Mouse (Mus musculus): ENCODE data around the gene Sfmbt2. TPM values are rescaled to one million over a fixed set of nuclear protein-coding genes. Genes with fewer than 3 reads are reported as not detected.

Gene Sfmbt2
- 0.62 and 0.65 TPM in 2 replicates for polyA plus RNA-seq (2015; fragmentation: Nextera tagmentation; extraction: Ambion mirVana)

DNA sequence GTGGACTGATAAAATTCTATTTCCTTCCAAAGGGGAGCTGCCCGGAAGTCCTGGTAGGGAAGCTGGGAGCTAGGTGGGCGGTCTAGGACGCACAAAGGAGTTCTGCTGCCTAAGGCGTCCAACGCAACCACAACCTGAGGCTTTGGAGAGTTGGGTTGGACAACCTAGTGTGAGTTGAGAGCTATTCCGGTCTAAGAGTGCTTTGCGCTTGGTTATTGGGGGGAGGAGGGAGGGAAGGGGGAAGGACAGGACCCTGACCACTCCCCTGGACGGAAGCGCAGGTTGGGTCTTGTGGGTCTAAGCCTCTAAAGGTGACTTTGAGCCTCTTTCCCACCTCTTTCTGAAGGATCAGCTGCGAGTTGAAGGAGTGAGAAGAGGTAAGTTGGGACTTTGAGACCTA is at the start of gene Sfmbt2:
Sfmbt2 (plus strand) TSS at position 335 of the 400 bp plus-strand sequence.
- ATAC-seq (no peak), DNase-seq (ENCODE audit: low spot score) (no peak)
- no peak within 1 kb of the TSS for H3K4me3 ChIP-seq (ENCODE audit: low read depth, low read length)
- peaks cover 11% of the 10 kb centered on the region; the same call in 1 of the 2 replicates for H3K4me1 ChIP-seq (ENCODE audit: insufficient read depth, low read depth, low read length)
- H3K9ac ChIP-seq (replicated peaks; ENCODE audit: low read depth): no peak within 1 kb of the TSS
- no peaks in the 10 kb centered on the region for H3K36me3 ChIP-seq (ENCODE audit: insufficient read depth, low read length)
- no peak for TF ChIP-seq EP300 (IDR thresholded peaks at IDR 0.05)
- TF ChIP-seq CTCF (IDR thresholded peaks at IDR 0.05): no peak
- no peaks in the 10 kb centered on the region for H3K9me3 ChIP-seq (ENCODE audit: low read length)
- H3K27me3 ChIP-seq (replicated peaks; ENCODE audit: insufficient read depth, low read length): peaks cover 50% of the 10 kb centered on the region
- WGBS: 1% methylated on average over 10 of the region's 10 CpGs
- H3K27ac ChIP-seq (ENCODE audit: low read length): no peak within 1 kb of the TSS
- no peak within 1 kb of the TSS for H3K4me2 ChIP-seq (replicated peaks; ENCODE audit: low read depth, low read length)

DNA sequence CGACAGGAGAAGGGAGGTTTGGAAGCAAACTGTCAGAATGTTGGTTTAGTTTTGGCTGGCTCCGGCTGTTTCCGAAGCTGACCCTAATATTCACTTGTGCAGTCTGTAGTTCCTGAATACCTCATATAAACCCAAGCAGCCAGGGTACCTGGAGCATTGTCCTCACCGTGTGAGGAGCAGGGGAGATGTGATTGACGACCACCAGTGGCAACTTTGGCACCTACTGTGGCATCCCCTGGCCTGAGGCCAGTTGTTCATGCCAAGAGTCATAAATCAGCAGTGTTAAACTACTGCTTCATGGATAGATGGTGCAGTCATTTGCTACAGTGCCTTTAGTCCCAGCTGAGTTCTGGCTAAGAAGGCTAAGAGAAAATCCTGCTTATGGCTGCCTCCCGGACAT is 49.2 kb upstream of the Sfmbt2 start:
- Histone ChIP-seq H3K4me3 (ENCODE audit: low read depth, low read length) (no peak overlapping the region), H3K36me3 (ENCODE audit: insufficient read depth, low read length) (no peaks in the 10 kb centered on the region), H3K27ac (ENCODE audit: low read length) (no peak overlapping the region), H3K9me3 (ENCODE audit: low read length) (no peaks in the 10 kb centered on the region), H3K4me1 (ENCODE audit: insufficient read depth, low read depth, low read length) (no peaks in the 10 kb centered on the region), H3K9ac (replicated peaks; ENCODE audit: low read depth) (no peak overlapping the region), H3K4me2 (replicated peaks; ENCODE audit: low read depth, low read length) (no peak overlapping the region), H3K27me3 (replicated peaks; ENCODE audit: insufficient read depth, low read length) (no peaks in the 10 kb centered on the region)
- ATAC-seq: no peak
- no peak for DNase-seq (ENCODE audit: low spot score)
- WGBS: 47% methylated on average over 6 of the region's 6 CpGs
- TF ChIP-seq EP300 (IDR thresholded peaks at IDR 0.05): no peak
- no peak for TF ChIP-seq CTCF (IDR thresholded peaks at IDR 0.05)

DNA sequence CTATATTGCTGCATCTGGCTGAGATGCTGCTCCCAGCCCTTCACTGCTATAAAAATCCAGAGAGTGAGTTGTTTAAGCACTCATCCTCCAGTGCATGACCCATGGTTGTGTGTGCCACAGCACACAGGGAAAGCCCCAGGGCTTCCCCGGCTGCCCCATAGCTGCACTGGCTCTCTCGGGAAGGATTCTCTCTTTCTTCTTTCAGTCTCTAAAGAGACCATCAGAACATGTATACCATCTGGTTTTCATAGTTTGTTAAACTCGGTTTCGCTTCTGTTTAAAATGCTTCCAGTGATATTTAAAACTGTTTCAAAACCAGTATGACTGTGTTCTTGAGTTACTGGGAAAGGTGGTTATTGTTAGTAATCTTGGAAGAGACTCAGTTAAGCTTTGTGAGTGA is 47.1 kb upstream of the Sfmbt2 start:
- no peak for TF ChIP-seq CTCF (IDR thresholded peaks at IDR 0.05)
- no peak for TF ChIP-seq EP300 (IDR thresholded peaks at IDR 0.05)
- no peaks in the 10 kb centered on the region for H3K9me3 ChIP-seq (ENCODE audit: low read length)
- DNase-seq (ENCODE audit: low spot score) (no peak), ATAC-seq (no peak)
- H3K9ac ChIP-seq (replicated peaks; ENCODE audit: low read depth): no peak overlapping the region
- no peak overlapping the region for H3K4me2 ChIP-seq (replicated peaks; ENCODE audit: low read depth, low read length)
- H3K36me3 ChIP-seq (ENCODE audit: insufficient read depth, low read length): no peaks in the 10 kb centered on the region
- 78% methylated on average over 4 of the region's 4 CpGs for WGBS
- no peaks in the 10 kb centered on the region for H3K27me3 ChIP-seq (replicated peaks; ENCODE audit: insufficient read depth, low read length)
- H3K27ac ChIP-seq (ENCODE audit: low read length): no peak overlapping the region
- H3K4me3 ChIP-seq (ENCODE audit: low read depth, low read length): no peak overlapping the region
- no peaks in the 10 kb centered on the region for H3K4me1 ChIP-seq (ENCODE audit: insufficient read depth, low read depth, low read length)

DNA sequence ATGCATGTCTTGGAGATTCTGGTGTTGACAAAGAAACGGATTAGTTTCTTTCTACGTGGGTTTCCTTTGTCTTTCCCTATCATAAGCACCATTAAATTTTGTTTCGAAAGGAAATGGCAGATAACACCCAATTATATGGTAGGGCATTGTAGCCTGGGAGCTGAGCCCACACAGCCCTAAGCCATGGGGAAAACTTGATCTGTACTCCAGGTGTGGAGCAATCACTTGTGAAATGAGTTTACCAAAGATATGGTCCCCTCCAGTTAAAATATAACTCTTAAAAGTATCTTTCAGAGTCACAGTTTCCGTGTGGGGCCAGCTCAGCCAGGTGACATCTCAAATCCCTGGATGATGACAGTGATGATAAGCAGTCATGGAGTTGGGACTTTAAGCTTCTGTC is 45.3 kb upstream of the Sfmbt2 start:
- no peak for ATAC-seq

DNA sequence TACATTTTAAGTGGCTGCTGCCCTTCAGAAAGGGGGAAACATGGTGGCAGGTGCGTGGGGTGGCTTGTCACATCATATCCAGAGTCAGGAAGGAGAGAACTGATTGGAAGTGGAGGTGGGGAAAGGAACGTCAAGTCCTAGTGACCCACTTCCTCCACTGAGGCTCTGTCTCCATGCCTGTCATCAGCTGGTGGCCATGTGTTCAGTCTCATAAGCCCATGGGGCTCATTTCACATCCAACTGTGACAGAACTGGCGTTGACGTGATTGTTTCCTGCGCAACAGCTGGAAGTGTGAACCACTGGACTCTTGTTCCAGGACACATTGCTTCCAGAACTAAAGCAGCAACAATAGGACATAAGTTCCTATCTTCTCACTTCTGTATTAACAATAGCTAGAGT is 40.1 kb upstream of the Sfmbt2 start:
- DNase-seq (ENCODE audit: low spot score): no peak
- no peak for ATAC-seq
- Histone ChIP-seq H3K4me2 (replicated peaks; ENCODE audit: low read depth, low read length) (no peak overlapping the region), H3K36me3 (ENCODE audit: insufficient read depth, low read length) (no peaks in the 10 kb centered on the region), H3K9me3 (ENCODE audit: low read length) (no peaks in the 10 kb centered on the region), H3K27me3 (replicated peaks; ENCODE audit: insufficient read depth, low read length) (no peaks in the 10 kb centered on the region), H3K27ac (ENCODE audit: low read length) (no peak overlapping the region), H3K4me1 (ENCODE audit: insufficient read depth, low read depth, low read length) (no peaks in the 10 kb centered on the region), H3K4me3 (ENCODE audit: low read depth, low read length) (no peak overlapping the region), H3K9ac (replicated peaks; ENCODE audit: low read depth) (no peak overlapping the region)
- TF ChIP-seq EP300 (IDR thresholded peaks at IDR 0.05) (no peak), CTCF (IDR thresholded peaks at IDR 0.05) (no peak)
- 75% methylated on average over 5 of the region's 5 CpGs for WGBS

More for the DNA sequence above, 45.3 kb upstream of the Sfmbt2 start:
- 69% methylated on average over 4 of the region's 4 CpGs for WGBS
- DNase-seq (ENCODE audit: low spot score): no peak
- no peaks in the 10 kb centered on the region for H3K36me3 ChIP-seq (ENCODE audit: insufficient read depth, low read length)
- H3K4me3 ChIP-seq (ENCODE audit: low read depth, low read length): no peak overlapping the region
- TF ChIP-seq CTCF (IDR thresholded peaks at IDR 0.05) (no peak), EP300 (IDR thresholded peaks at IDR 0.05) (no peak)
- H3K27ac ChIP-seq (ENCODE audit: low read length): no peak overlapping the region
- H3K9me3 ChIP-seq (ENCODE audit: low read length): no peaks in the 10 kb centered on the region
- H3K4me2 ChIP-seq (replicated peaks; ENCODE audit: low read depth, low read length): no peak overlapping the region
- no peaks in the 10 kb centered on the region for H3K27me3 ChIP-seq (replicated peaks; ENCODE audit: insufficient read depth, low read length)
- H3K9ac ChIP-seq (replicated peaks; ENCODE audit: low read depth): no peak overlapping the region
- H3K4me1 ChIP-seq (ENCODE audit: insufficient read depth, low read depth, low read length): no peaks in the 10 kb centered on the region

DNA sequence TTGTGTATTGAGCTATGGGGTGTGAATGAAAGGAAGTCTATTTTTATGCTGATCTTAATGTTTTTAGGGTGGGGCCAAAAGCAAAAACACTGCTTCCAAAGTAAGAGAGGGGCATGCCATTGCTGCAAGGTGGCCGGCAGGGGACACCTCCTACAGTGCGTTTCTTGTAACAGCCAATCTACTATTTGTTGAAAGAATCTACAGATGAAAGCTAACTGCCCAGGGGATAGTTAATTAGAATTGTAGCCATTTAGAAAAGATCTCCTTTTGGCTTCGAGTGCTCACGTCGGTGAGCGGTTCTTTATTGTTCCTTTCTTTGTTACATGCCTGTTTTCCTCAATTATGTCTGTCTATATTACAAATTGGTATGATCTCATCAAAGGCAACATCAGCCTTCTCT is 36.0 kb upstream of the Sfmbt2 start:
- H3K27me3 ChIP-seq (replicated peaks; ENCODE audit: insufficient read depth, low read length): no peaks in the 10 kb centered on the region
- ATAC-seq (no peak), DNase-seq (ENCODE audit: low spot score) (no peak)
- H3K36me3 ChIP-seq (ENCODE audit: insufficient read depth, low read length): no peaks in the 10 kb centered on the region
- no peaks in the 10 kb centered on the region for H3K9me3 ChIP-seq (ENCODE audit: low read length)
- 20% methylated on average over 6 of the region's 6 CpGs for WGBS
- H3K4me1 ChIP-seq (ENCODE audit: insufficient read depth, low read depth, low read length): no peaks in the 10 kb centered on the region
- H3K4me3 ChIP-seq (ENCODE audit: low read depth, low read length): no peak overlapping the region
- H3K27ac ChIP-seq (ENCODE audit: low read length): no peak overlapping the region
- H3K4me2 ChIP-seq (replicated peaks; ENCODE audit: low read depth, low read length): no peak overlapping the region
- H3K9ac ChIP-seq (replicated peaks; ENCODE audit: low read depth): no peak overlapping the region
- TF ChIP-seq EP300 (IDR thresholded peaks at IDR 0.05) (no peak), CTCF (IDR thresholded peaks at IDR 0.05) (no peak)

DNA sequence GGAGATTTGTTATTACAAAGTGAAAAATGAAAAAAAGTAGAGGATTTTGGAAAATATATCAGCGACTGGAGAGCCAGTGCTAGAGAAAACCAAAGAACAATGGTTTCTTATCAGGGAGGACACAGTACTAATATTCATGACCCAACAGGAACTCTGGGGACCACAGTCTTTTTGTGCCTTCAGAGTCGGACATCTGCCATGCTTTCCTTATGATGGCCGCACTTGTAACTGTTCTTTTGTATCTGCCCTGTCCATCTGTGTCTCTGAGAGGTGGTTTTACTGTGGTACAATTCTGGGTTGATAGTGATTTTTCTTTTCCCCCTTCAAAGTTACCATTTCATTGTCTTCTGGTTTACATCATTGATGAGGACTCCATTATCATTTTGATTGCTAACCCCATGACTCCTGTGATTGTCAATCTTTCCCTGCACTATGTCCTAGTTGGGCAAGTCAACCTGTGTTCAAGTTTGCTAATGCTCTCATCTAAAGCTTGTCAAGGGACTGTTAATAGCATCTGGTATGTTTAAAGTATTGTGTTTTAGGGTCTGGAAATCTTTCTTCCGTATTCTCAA is 35.2 kb upstream of the Sfmbt2 start:
- H3K4me2 ChIP-seq (replicated peaks; ENCODE audit: low read depth, low read length): no peak overlapping the region
- no peak for ATAC-seq
- H3K4me3 ChIP-seq (ENCODE audit: low read depth, low read length): no peak overlapping the region
- no peaks in the 10 kb centered on the region for H3K27me3 ChIP-seq (replicated peaks; ENCODE audit: insufficient read depth, low read length)
- no peaks in the 10 kb centered on the region for H3K9me3 ChIP-seq (ENCODE audit: low read length)
- no peaks in the 10 kb centered on the region for H3K4me1 ChIP-seq (ENCODE audit: insufficient read depth, low read depth, low read length)
- no peak overlapping the region for H3K27ac ChIP-seq (ENCODE audit: low read length)
- no peak for DNase-seq (ENCODE audit: low spot score)
- 68% methylated on average over 4 of the region's 4 CpGs for WGBS
- TF ChIP-seq EP300 (IDR thresholded peaks at IDR 0.05) (no peak), CTCF (IDR thresholded peaks at IDR 0.05) (no peak)
- H3K9ac ChIP-seq (replicated peaks; ENCODE audit: low read depth): no peak overlapping the region
- no peaks in the 10 kb centered on the region for H3K36me3 ChIP-seq (ENCODE audit: insufficient read depth, low read length)
